Mouse (Mus musculus) heart, adult 2 months (tissue): Measurements from ENCODE around the gene A230072I06Rik. TPM values are rescaled to one million over a fixed set of nuclear protein-coding genes. Genes with fewer than 3 reads are reported as not detected.

Experiments
- DNase-seq, 2 experiments: peaks; one replicate each; pipeline ENCODE4 v3.0.0; 2021
- H3K27ac ChIP-seq: fragments of 200-600 bp; 2 replicates; pipeline ENCODE4 v1.8.1; 2022
- H3K27me3 ChIP-seq: fragments of 200-500 bp; 2 replicates; pipeline ENCODE4 v1.6.1; 2012; ENCODE audit warnings: mild to moderate bottlenecking, low read length, inconsistent platforms, mixed read lengths; ENCODE audit not compliant: control insufficient read depth, insufficient read depth
- H3K36me3 ChIP-seq: fragments of 200-500 bp; 2 replicates; pipeline ENCODE4 v1.6.1; 2012; ENCODE audit warnings: low read length, inconsistent platforms; ENCODE audit not compliant: control insufficient read depth, insufficient read depth
- H3K4me1 ChIP-seq: fragments of 200-500 bp; 2 replicates; pipeline ENCODE4 v1.6.1; 2011; ENCODE audit warnings: low read length; ENCODE audit not compliant: control insufficient read depth, insufficient read depth
- H3K4me3 ChIP-seq: fragments of 200-600 bp; 2 replicates; pipeline ENCODE4 v1.8.1; 2022
- H3K79me2 ChIP-seq: fragments of 200-500 bp; replicated peaks from 2 replicates; pipeline ENCODE4 v1.6.1; 2012; ENCODE audit warnings: mild to moderate bottlenecking, inconsistent platforms, low read length, moderate library complexity, mixed read lengths; ENCODE audit not compliant: control insufficient read depth, insufficient read depth
- H3K9ac ChIP-seq: fragments of 200-500 bp; 2 replicates; pipeline ENCODE4 v1.6.1; 2012; ENCODE audit warnings: low read depth, mild to moderate bottlenecking, control low read depth, inconsistent platforms, low read length, mixed read lengths
- CTCF ChIP-seq: fragments of 200-600 bp; IDR thresholded peaks from 2 replicates; pipeline ENCODE4 v1.8.1; 2022; ENCODE audit warnings: antibody characterized with exemption, mild to moderate bottlenecking, moderate library complexity
- EP300 ChIP-seq: fragments of 200-500 bp; IDR thresholded peaks from 2 replicates; pipeline ENCODE4 v1.6.1; 2011; ENCODE audit warnings: low read depth, low read length, control low read depth; ENCODE audit not compliant: insufficient read depth
- POLR2A ChIP-seq: fragments of 200-500 bp; IDR thresholded peaks from 2 replicates; pipeline ENCODE4 v1.6.1; 2011; ENCODE audit warnings: mild to moderate bottlenecking, low read depth, low read length, control low read depth; ENCODE audit not compliant: insufficient read depth
- WGBS: fragments of 180-500 bp; shearing (Covaris S2); methylation state at CpG from one replicate; pipeline ENCODE4 v1.1.7; 2018; 5-methylcytosine and 5-hydroxymethylcytosine counted together
- intact Hi-C: fragments of 180-260 bp; cut with DNase I; formaldehyde crosslinking; loops from one replicate; pipeline ENCODE4 v1.15.1; 2025
- polyA plus RNA-seq: library from polyadenylated mRNA; depleted of rRNA; stranded (reverse); fragments of >200 nt; gene quantifications from 2 replicates; pipeline ENCODE4 v1.2.3, GENCODE M21; 2012
- total RNA-seq, 2 experiments: library from RNA; stranded (reverse); gene quantifications; 2 replicates each; pipeline ENCODE4 v1.2.3; 2021

The A230072I06Rik gene
- total and polyA plus RNA-seq, 3 experiments: not detected

GRCm38 (mm10) chr8:12315177-12315576 is 36.6 kb downstream of the A230072I06Rik start:
- Histone ChIP-seq H3K4me3 (no peak overlapping the region), H3K9ac (no peak overlapping the region), H3K27ac (no peak overlapping the region), H3K36me3 (no peaks in the 10 kb centered on the region), H3K4me1 (no peaks in the 10 kb centered on the region), H3K27me3 (no peaks in the 10 kb centered on the region; the same call in 1 of the 2 replicates), H3K79me2 (no peaks in the 10 kb centered on the region)
- no peak for TF ChIP-seq POLR2A
- TF ChIP-seq CTCF: no peak
- TF ChIP-seq EP300: no peak
- 63% methylated on average over 5 of the region's 5 CpGs for WGBS
- intact Hi-C loops: no loop called here
- no peak for DNase-seq

- Histone ChIP-seq H3K4me1 (no peaks in the 10 kb centered on the region), H3K4me3 (no peak overlapping the region), H3K27me3 (no peaks in the 10 kb centered on the region; the same call in 1 of the 2 replicates), H3K79me2 (no peaks in the 10 kb centered on the region), H3K9ac (no peak overlapping the region), H3K36me3 (no peaks in the 10 kb centered on the region), H3K27ac (no peak overlapping the region)
- DNase-seq: no peak
- WGBS: 70% methylated on average over 11 of the region's 11 CpGs
- intact Hi-C loops: no loop called here
- TF ChIP-seq CTCF (no peak), POLR2A (no peak), EP300 (no peak)
Observed at GRCm38 (mm10) chr8:12319755-12320455, 41.3 kb downstream of the A230072I06Rik start.

- TF ChIP-seq CTCF: no peak
- DNase-seq: no peak
- WGBS: 59% methylated on average over 6 of the region's 6 CpGs
- no peaks in the 10 kb centered on the region for H3K79me2 ChIP-seq
- no peak overlapping the region for H3K4me3 ChIP-seq
- H3K9ac ChIP-seq: no peak overlapping the region
- H3K27ac ChIP-seq: no peak overlapping the region
- H3K27me3 ChIP-seq: peaks cover 1% of the 10 kb centered on the region
- intact Hi-C loops: no loop called here
- no peaks in the 10 kb centered on the region for H3K4me1 ChIP-seq
- H3K36me3 ChIP-seq: no peaks in the 10 kb centered on the region
Observed at GRCm38 (mm10) chr8:12322071-12322470, 43.5 kb downstream of the A230072I06Rik start.

GRCm38 (mm10) chr8:12323238-12323637 is 44.6 kb downstream of the A230072I06Rik start:
- no peak overlapping the region for H3K27ac ChIP-seq
- H3K79me2 ChIP-seq: no peaks in the 10 kb centered on the region
- no peak overlapping the region for H3K9ac ChIP-seq
- WGBS: 90% methylated on average over 3 of the region's 3 CpGs
- no peaks in the 10 kb centered on the region for H3K4me1 ChIP-seq
- no peaks in the 10 kb centered on the region for H3K36me3 ChIP-seq
- TF ChIP-seq EP300 (no peak), CTCF (no peak), POLR2A (no peak)
- intact Hi-C loops: no loop called here
- H3K27me3 ChIP-seq: peaks cover 1% of the 10 kb centered on the region
- DNase-seq: no peak
- H3K4me3 ChIP-seq: no peak overlapping the region

GRCm38 (mm10) chr8:12324561-12324960 is 45.9 kb downstream of the A230072I06Rik start:
- Histone ChIP-seq H3K9ac (no peak overlapping the region), H3K4me1 (no peaks in the 10 kb centered on the region), H3K79me2 (no peaks in the 10 kb centered on the region), H3K27ac (no peak overlapping the region), H3K27me3 (peaks cover 1% of the 10 kb centered on the region), H3K4me3 (no peak overlapping the region), H3K36me3 (no peaks in the 10 kb centered on the region)
- 71% methylated on average over 10 of the region's 10 CpGs for WGBS
- DNase-seq: no peak
- intact Hi-C loops: no loop called here
- no peak for TF ChIP-seq CTCF
- TF ChIP-seq EP300: no peak
- no peak for TF ChIP-seq POLR2A

GRCm38 (mm10) chr8:12324991-12325601 is 46.5 kb downstream of the A230072I06Rik start:
- no peak overlapping the region for H3K9ac ChIP-seq
- no peak for TF ChIP-seq EP300
- no peak for TF ChIP-seq POLR2A
- TF ChIP-seq CTCF: no peak

More at GRCm38 (mm10) chr8:12324991-12325601, 46.5 kb downstream of the A230072I06Rik start:
- WGBS: 32% methylated on average over 16 of the region's 16 CpGs
- intact Hi-C loops: no loop called here
- Histone ChIP-seq H3K36me3 (no peaks in the 10 kb centered on the region), H3K27ac (no peak overlapping the region), H3K4me1 (no peaks in the 10 kb centered on the region), H3K79me2 (no peaks in the 10 kb centered on the region), H3K27me3 (peaks cover 1% of the 10 kb centered on the region), H3K4me3 (no peak overlapping the region)
- DNase-seq: no peak
